Mouse (Mus musculus) testis, adult 10 weeks (tissue): ENCODE measurements around the gene Otulinl. TPM values are rescaled to one million over a fixed set of nuclear protein-coding genes. Genes with fewer than 3 reads are reported as not detected.

Source experiments
- polyA plus RNA-seq: library from polyadenylated mRNA; stranded (reverse); fragments of 350-450 nt; fragmentation: Illumina TruSeq; extraction: RNeasy Lipid Tissue Mini Kit (QIAGEN cat#74804); gene quantifications from one replicate; pipeline ENCODE4 v1.2.3, GENCODE M21; 2014; ENCODE audit warnings: low read depth, low replicate concordance

Otulinl gene
- polyA plus RNA-seq = 3.4 TPM

DNA sequence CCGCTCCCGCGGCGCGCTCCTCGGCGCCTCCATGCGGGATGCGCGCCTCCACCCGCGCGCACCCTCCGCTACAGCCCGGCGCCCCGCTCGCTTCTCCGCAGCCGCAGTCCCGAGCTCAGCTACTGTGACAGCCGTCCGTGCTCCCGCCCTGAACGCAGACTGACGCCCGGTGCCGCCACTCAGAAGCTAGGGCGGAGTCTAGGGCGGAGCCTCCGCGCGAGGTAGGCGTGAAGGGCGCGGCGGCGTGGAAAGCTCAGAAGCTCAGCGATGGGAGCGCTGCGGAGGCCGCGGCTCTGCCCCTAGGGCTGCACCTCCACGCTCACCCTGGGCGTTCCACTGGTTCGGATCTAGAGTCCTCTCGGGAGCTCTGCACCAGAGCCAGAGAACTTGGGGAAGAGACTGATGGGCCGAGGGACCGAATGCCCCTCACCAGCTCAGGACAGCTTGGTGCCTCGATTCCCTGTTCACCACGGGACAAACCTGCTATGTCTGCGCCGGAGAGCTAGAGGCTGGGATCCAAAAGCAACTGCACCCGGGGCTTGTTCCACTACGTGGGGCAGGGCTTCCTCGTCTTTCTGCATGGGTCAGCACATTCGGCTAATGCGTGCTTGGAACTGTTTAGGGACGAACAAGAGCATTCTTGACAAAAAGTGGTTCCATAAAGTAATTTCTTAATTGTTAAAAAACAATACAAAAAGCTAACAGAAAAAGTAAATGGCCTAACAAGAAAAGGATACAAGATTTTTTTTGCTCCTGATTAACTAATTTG, at the start of gene Otulinl:
Gene Otulinl (minus strand): TSS at position 161 of the 769 bp plus-strand sequence.

GRCm38 (mm10) chr15:27630601-27631383, 50.6 kb downstream of the Otulinl start, which contains the start of gene Otulin:
Otulin (minus strand) TSS chr15:27630693.

Other genes starting within 250 kb of the Otulinl start
- 10.8 TPM for gene Ank, start 214.9 kb downstream of the Otulinl start, polyA plus RNA-seq
- gene Otulin, start 50.9 kb downstream of the Otulinl start, polyA plus RNA-seq = 7.8 TPM